Mouse (Mus musculus) bone marrow, adult 2 months (tissue): ENCODE results near the gene 2210016F16Rik.

Experiments
- CTCF ChIP-seq: fragments of 200-500 bp; IDR thresholded peaks from 2 replicates; pipeline ENCODE4 v1.5.1; 2011; ENCODE audit warnings: low read length, control low read depth; ENCODE audit not compliant: control insufficient read depth, insufficient read depth
- POLR2A ChIP-seq: fragments of 200-500 bp; IDR thresholded peaks from 2 replicates; pipeline ENCODE4 v1.6.1; 2011; ENCODE audit warnings: low read depth, mild to moderate bottlenecking, control low read depth, low read length, borderline replicate concordance; ENCODE audit not compliant: control insufficient read depth

DNA sequence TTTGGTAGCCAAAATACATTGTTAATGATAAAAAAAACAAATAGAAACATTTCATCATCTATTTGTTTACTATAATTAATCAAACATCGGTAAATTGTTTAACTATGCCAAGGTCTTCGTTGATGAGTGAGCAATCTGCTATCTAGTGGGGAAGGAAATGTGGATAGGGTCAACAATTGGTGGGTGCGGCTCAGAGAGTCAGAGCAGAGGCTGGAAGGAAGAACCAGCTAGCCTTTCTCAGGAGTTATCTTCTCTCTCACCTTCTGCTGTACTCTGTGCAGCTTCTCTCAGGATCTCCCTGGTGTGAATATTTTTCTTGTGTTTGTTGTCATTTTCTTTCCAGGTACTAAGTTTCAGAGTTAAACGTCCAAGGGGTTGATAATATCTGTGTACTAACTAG lies 37.2 kb upstream of the 2210016F16Rik start:
- TF ChIP-seq CTCF: no peak
- TF ChIP-seq POLR2A: no peak
